Mouse (Mus musculus) liver, embryonic 14.5 days (tissue): Measurements from ENCODE around the gene Ppm1l.

ENCODE experiments used
- CTCF ChIP-seq: IDR thresholded peaks from 2 replicates; pipeline ENCODE4 v1.5.1; 2016; ENCODE audit warnings: antibody characterized with exemption, low read depth, control low read depth
- EP300 ChIP-seq: IDR thresholded peaks from 2 replicates; pipeline ENCODE4 v1.6.1; 2016; ENCODE audit warnings: antibody characterized with exemption, low read depth

DNA sequence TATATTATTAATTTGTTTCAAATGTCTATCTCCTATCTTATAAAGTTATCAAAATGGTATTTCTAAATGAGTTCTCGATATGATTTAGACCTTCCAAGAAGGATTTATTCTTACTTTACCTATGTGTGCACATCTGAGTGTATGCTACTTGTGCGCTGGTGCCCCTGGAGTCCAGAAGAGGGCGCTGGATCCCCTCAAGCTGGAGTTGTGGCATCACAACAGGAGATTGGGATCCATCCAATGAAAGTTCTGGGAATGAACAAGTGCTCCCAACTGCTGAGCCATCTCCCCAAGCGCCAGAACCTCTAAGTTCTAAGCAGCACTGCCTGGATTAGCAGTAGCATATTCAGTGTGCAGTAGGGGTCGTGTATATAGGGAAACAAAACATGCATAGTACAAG lies 78.4 kb downstream of the Ppm1l start:
- TF ChIP-seq CTCF (peak; percentile 32; the same call in 1 of the 2 replicates), EP300 (no peak)
